Mouse (Mus musculus) small intestine, adult 2 months (tissue): Measurements from ENCODE around the gene Naip1.

Experiments
- CTCF ChIP-seq: fragments of 200-500 bp; IDR thresholded peaks from 2 replicates; pipeline ENCODE4 v1.5.1; 2012; ENCODE audit warnings: low read depth, mild to moderate bottlenecking, control low read depth, inconsistent platforms, low read length, moderate library complexity, mixed read lengths; ENCODE audit not compliant: insufficient replicate concordance, insufficient read length; ENCODE audit errors: extremely low read depth
- POLR2A ChIP-seq: fragments of 200-500 bp; IDR thresholded peaks from 2 replicates; pipeline ENCODE4 v1.6.1; 2012; ENCODE audit warnings: low read depth, mild to moderate bottlenecking, control low read depth, inconsistent platforms, low read length, moderate library complexity

DNA sequence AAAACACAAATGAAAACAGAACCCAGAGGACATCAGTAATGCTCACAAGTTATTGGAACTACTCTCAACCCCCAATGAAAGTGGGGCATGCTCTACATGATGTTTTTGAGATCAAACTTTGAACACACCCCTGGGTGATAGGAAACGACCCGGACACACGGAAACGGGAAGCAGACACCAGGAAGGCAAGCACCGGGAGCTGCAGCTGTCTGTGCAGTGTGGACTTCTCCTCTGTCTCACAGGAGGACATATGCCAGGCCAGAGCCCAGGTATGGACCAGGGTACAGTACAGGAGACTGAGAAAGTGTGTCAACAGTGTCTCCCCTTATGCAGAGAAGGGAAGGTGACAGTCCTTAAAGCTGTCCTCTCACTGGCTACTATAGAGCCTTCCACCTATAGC, 43.5 kb downstream of the Naip1 start:
- no peak for TF ChIP-seq POLR2A
- TF ChIP-seq CTCF, result no peak
